Mouse (Mus musculus) adrenal gland, postnatal 10 days (tissue): ENCODE data around the gene Cfap97d2. TPM values are rescaled to one million over a fixed set of nuclear protein-coding genes. Genes with fewer than 3 reads are reported as not detected.

ENCODE experiments used
- DNase-seq: peaks from one replicate; pipeline ENCODE4 v3.0.0; 2021; ENCODE audit warnings: mixed read lengths
- long read RNA-seq, 2 experiments: library from polyadenylated mRNA; stranded (forward); transcript quantifications; one replicate each; pipeline ENCODE4 v2.0.0; 2021
- total RNA-seq, 2 experiments: library from RNA; stranded (reverse); gene quantifications; 2 replicates each; pipeline ENCODE4 v1.2.3; 2021

Gene Cfap97d2
- total RNA-seq: under 1 TPM in 1 of 2 experiments, not detected in 1; 0.30 TPM
- long read RNA-seq, experiment 1, partial matches to known transcripts: 0 of 1 reads
- long read RNA-seq, experiment 1, other reads (novel, unspliced or antisense): 1 of 1 reads
- long read RNA-seq, experiment 2: 0 reads

DNA sequence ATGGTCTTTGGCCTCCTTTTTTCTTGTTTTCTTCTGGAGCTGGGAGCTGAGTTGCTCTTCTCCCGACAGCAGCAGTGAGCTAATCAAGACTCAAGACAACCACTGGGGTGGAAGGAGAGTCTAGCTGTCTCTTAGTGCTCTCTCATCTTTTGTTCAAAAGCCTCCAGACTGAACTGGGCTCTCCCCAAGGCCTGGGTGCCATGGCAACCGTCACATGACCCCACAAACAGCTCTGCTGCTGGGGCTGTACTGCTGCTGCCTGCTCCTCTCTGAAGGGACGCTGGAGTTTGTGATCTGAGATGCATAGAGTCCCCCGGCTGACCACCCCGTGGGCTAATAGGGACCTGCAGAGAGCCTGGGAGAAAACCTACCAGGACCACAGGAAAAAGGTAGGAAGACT lies at the start of gene Cfap97d2:
Cfap97d2 (plus strand) TSS at position 222 of the 400 bp plus-strand sequence.
- peak; percentile 78 for DNase-seq

DNA sequence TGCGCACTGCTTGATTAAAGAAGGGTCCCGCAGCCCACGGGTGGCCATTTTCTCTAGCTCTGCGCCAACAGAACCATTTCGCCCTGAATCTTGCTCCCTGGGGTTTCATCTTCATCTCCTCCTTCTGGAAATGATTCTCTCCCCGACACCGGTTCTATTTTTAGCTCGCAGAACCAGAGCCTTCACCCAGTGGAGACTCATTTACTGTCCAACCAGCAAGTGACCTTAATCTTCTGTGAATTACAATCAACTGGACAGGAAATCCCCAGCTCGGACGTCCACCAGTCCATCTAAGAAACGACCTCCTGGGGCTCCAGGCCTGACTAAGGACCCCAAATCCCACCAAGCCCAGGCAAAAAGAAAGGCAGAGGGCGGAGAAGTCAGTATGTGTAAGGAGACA lies 48.2 kb upstream of the Cfap97d2 start:
- DNase-seq: no peak

DNA sequence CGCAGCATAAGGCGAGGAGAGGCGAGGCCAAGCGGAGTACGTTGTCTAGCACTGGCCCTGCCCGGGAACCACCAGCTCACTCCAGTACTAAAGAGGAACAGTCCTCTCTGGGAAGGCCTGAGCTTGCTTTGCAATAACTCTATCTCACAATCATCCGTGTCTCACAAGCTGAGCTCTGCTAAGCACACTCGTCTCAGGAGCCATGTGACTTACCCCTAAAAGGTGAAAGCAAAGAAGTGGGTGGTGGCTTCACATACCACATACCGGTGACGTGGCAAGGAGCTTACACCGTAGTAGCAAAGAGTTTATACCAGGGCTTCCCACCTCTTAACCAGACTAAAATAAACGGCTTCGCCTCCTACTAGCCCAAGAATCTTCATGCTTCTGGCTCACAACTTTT lies 45.4 kb upstream of the Cfap97d2 start:
- no peak for DNase-seq

DNA sequence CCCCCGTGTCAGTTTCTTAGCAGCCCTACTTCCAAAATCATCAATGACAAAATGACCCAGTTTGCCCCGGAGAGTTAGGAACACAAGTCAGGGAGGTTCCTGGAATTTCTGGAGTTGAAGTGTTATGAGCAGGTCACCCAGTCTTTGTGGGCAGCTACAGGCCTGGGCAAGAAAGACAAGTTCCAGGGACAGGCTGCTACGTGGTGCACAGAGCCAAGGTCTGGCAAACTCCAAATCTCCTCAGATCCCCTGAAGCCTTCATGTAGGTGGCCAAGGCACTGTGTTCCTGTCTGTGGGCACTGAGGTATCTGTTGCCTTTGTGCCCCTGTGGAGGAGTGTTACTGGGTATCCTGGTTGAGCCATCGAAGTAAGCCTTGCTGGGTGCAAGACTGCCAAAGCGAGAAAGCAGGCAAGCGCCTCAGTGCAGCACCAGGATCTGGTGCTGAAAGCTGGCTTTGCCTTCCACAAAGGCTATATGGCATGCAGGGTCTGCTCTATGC lies 40.9 kb upstream of the Cfap97d2 start:
- DNase-seq: no peak

DNA sequence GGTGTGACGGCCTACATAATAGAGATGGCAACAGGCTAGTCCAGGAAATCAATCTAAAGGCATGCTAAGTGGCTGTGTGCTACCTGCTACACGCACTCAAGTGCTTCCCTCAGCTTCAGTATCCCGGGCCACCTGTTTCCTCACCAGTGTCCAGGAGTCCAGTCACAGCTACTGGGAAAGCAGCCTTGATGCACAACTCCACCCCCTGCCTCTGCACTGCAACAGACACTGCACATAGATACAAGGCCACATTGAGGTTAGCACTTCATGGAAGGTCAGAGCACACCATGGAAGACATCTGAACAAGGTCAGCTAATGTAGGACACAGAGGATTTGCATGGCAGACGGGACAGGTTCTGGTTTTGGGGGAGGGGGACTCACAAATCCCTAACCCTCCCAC lies 40.2 kb upstream of the Cfap97d2 start:
- DNase-seq: peak; percentile 51

DNA sequence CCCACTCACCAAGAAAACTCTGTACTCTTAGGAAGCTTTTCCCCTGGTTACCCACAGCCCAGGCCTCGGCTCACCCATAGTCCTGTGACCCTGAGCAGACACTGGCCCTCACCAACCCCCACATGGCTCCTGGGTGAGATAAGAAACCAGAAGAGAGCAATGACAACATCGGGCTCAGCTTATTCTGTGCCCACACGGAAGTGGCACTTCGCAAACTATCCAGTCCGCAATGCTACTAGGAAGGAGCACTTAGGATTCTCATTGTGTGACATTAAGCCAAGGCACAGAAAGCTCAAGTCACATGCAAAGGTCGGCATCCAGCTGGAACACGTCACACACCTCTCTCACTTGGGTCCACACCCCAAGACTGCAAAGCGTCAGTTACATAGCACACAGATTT lies 39.7 kb upstream of the Cfap97d2 start:
- DNase-seq: peak; percentile 68

DNA sequence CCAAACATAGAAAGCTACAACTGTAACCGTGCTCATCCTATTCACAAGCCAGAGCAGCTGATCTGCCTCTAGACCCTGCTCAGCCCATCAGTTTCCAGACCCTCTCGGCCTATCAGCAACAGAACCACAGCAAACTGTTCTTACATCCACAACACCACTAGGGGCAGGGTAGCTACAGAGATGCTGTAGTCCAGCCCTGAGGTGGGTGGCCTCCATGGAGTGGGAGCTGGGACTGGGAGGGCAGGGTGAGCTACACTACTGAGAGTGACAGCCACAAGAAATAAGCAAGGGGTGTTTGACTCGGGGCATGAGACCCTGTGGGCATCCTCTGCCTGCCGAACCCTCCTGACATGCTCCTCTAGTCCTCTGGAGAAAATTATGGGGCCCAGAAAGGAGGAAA lies 37.8 kb upstream of the Cfap97d2 start:
- DNase-seq: no peak

DNA sequence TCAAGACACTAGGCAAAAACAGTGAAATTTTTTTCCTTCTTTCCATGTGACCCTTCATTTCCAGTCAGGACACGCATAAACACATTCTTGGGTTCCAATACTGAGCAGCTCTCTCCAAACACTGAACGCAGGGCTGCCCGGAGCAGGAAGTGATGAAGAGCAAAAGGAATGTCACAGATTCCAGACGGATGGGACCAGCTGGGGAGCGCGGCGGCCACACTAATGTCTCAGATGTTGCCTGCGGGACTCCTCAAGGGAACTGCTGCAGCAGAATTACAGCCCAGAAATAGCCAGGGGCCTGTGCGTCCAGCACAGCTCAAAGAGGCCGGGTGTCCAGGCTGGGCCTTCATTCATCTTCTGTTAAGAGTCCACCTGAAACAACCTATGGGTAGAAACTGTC lies 37.3 kb upstream of the Cfap97d2 start:
- no peak for DNase-seq

DNA sequence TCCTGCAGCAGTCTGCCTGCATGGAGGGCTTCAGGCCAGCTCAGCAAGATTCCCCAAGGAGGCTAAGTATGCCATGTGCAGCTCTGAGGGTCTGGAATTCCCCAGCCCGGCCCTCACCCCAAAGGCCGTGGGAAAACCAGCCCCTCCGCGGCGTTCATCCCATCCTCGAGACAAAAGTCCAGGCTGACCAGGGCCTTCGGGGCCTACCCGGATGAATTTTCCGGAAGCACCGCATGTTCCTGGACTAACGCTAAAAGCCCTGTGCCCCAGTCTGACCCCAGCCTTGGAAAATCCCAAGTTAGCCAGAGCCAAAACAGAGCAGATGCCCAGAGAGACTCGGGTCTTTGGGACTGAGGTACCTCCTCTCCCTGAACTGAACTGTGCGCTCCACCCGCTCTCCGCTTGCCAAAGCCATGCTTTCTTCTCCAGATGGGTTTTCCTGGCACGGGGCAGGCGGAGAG lies 35.6 kb upstream of the Cfap97d2 start:
- no peak for DNase-seq

DNA sequence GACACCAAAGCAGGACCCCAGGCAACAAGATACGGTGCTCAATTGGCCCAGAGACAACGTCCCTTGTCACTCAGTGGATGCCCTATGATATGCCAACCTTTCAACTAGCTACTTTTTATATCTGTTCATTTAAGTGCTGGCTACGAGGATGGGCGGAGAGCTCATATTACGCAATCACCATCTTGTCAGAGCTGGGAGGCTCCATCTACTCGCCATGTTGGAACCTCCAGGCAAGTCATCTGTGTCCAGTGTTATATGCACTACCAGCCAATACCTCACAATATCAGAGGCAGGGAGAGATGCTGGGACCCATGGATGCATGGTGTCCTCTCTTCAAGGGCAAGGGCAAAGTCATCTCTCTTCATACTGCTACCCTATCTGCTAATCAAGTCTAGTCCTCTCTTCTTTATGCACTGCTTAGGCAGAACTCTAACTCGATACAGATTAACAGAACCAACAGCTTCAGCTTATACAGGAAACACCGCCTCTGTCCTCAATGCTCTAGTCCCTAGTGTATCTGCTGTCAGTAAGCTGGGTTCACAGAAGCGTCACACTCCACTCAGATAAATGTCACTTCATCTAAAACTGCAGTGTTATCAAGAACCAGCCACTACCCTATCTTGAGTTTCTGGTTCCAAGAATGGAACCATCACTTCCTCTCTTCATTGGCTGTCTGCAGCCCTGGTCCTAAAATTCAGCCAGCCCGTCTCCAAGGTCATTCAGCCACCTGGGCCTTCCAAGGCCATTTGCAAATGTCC lies 34.3 kb upstream of the Cfap97d2 start:
- DNase-seq: no peak

DNA sequence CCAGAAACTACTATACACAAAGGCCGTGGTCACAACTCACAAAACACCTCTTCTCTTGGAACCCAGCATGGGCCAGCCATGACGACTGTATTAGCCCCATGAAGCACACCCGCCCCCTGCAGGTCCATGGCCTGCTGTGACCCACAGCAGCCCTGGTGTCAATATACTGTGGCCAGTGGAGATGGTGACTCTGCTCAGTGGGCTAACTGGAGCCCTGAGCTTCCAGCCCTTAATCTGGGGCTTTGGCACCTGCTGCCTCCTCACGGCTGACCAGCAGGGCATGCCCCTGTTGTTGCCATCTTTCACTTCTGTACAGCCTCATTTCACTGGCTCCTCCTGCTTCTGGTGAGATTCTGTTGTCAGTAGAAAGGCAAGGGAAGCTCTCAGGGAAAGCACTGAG lies 32.5 kb upstream of the Cfap97d2 start:
- DNase-seq: no peak

DNA sequence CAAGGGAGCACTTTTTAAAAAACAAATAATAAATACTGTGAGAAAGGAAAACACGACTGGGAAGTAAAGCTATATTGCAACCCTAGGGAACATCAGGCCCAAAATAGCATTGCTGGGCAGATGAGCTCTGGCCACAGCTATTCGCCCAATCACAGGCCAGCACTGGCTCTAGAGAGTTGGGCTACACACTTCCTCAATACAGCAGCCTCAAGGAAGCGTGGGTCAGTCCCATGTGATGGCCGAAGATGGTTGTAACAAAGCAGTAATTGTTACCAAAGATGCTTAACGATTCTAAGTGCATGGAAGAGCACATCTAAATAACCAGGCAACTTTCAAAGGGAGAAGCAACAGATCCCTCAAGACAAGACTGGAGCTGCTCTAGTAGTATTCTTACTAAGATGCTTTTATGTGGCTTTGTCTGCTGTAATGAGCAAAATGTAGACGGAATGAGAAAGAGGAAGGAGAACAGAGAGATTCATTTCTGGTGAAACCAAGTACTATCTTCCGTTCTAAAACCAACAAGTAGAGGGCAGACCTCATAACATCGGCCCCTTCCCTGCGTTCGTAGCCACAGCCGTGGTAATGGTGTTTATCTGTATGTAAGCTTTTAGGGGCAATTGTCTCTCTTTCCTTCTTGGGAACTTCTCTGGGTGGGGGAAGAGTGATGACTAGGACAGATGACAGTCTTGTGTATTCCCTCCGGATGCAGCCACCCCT lies 31.2 kb upstream of the Cfap97d2 start:
- DNase-seq: no peak

DNA sequence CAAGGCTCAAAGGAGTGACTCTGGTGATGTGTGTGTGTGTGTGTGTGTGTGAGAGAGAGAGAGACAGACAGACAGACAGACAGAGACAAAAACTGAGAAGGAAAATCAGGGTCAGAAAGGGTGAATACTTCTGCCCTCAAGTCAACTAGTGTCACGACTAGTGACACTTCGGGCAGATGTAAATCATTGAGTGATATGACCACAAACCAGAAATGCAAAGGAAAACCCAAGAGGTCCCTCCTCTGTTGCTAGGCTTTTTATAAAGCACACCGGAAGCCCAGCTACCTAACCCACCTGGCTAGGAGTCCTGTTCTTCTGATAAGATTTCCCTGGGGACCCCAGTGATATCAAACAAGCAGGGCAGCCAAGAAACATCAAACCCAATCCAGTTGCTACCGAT lies 30.6 kb upstream of the Cfap97d2 start:
- no peak for DNase-seq

DNA sequence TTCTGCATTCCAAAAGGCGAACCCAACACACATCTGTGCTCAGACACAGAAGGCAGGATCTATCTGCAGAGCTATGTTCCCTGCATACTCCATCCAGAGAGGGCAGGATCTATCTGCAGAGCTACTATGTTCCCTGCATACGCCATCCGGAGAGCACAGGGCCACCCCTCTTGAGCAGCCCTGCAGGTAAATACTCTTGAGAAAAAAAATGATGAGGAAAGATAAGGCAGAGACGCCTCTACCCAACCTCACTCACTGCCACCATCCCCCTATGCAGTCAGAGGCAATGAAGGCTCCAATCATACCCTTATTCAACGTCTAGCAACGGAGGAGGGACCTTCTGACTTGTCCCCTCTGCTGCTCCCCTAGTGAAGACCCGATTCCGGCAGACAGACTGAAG lies 30.2 kb upstream of the Cfap97d2 start:
- DNase-seq: no peak

DNA sequence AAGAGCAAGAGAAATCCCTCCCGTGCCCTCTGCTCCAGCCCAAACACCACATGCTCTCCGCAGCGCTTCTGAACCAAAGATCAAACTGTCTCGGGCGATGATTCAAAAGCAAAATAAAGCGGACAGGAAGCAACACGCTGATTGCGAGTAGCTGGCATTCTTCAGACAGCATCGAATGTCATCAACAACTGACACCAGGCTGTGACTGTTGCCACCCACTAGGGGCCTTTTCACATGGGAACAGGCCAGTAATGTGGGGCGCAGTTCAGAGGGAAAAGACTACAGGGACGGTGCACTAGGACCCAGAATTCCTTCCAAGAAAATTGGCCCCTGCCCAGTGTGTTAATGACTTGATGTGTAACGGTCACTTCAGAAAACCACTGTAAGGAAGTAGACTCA lies 29.4 kb upstream of the Cfap97d2 start:
- DNase-seq: peak; percentile 73

DNA sequence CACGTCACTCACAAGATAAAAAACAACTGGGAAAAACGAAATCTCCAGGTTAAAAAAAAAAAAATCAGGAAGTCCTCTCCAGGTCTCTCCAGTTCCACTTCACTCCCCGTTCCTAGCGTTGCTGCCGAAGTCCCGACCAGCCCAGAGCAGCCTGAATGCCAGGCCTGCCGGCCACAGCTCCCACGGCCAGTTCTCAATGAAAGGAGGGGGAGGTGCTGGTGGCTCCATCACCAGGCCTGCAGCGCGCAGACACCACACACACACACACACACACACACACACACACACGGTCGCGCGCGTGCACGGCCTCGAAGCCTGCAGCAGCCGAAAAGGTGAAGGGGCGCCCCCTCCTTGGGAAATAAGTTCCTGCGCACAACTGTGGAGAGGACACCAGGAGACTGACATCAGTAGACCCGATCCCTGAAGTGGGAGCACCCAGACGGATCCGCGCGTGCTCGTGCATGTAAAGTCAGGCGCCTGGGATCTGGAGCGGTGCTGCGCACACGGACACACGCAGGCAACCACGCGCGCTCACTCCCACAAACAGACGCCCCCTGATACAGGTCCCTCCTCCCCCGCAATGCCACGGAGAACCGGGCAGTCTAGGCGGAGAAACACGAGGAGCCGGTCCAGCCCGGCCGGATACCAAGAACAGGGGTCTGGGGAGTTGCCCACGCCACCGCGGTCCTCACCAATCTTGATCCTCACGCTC lies 28.8 kb upstream of the Cfap97d2 start:
- DNase-seq: peak; percentile 74

DNA sequence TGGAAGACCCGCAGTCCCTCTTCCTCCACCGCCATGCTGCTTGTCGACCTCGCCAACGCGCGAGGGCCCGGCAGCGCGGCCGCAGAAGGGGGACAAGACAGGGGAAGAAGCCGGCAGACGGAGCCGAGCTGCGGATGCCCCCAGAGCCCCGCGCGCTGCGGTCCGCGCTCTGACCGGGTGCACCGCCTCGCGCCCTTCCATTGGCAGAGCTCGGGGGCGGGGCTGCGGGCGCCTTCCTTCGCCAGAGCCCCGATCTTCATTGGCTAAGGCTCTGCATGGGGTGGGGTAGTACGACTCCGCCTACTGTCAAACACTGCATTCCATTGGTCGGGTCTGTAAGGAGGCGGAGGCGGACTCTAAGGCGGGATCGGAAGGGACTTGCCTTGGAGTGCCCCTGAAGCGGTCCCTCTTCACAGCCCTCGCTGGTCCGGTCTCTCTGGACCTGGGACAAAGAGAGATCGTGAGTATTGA lies 28.2 kb upstream of the Cfap97d2 start, which contains the start of gene Rasa3:
Rasa3 (minus strand) TSS at position 191 of the 471 bp plus-strand sequence.
- DNase-seq: peak; percentile 97

DNA sequence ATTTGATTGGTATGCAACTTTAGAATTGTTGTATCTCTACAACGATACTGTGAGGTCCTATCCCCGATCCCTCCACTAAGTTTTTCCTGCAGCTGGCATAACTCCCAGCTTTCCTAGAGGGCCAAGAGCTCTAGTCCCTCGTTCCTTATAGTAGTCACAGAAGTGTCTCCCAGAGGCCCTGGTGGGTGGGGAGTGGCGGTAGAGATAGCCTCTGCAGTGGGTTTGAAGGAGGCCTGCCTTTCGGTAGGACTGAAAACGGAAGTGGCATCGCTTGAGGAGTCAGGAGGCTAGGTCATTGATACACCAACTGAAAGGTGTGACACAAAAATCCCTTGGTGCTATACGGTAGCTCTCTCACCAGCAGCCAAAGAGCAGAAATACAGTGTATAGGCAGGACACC lies 27.5 kb upstream of the Cfap97d2 start:
- no peak for DNase-seq

DNA sequence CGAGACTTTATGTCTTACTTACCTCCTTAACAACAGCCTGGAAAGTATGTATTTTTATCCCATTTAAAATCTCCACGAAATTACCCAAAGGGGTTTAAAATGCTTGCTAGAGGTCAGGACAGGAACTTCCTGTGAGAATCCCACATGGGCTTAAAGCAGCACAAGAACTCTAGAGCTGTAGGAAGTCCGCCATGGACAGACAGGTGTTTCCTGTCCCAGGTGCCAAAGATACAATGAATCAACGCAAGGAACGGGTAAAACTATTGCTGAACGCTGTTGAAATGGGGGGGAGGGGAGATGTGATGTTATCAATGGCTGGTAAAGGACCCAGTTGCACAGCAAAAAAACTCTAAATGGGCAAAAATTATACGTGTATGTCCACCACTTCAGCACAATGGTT lies 21.6 kb upstream of the Cfap97d2 start:
- no peak for DNase-seq

DNA sequence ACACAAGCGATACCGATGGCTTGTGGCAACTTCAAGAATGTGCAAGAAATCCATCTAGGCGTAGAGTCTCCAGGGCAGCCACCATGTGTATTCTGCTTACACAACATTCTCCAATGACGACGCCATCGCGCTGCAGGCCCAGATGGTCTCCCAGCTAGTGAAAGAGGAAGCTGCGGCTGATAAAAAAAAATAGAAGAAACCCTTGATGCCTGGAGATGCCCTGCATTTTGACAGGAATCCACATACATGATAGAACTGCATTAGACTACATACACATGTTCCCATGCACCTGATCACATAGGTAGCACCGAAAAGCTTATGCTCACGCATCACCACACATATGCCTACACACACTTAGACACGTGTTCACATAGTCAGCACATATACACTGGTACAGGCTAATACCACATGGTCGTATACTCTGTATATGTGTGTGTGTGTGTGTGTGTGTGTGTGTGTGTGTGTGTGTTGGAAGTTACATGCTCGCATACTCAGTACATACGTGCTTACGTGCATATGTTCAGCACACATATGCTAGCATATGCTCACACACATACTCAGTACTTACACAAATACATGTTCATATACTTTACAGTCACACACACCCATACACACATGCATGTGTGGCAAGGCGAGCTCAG lies 19.9 kb upstream of the Cfap97d2 start:
- DNase-seq: no peak

DNA sequence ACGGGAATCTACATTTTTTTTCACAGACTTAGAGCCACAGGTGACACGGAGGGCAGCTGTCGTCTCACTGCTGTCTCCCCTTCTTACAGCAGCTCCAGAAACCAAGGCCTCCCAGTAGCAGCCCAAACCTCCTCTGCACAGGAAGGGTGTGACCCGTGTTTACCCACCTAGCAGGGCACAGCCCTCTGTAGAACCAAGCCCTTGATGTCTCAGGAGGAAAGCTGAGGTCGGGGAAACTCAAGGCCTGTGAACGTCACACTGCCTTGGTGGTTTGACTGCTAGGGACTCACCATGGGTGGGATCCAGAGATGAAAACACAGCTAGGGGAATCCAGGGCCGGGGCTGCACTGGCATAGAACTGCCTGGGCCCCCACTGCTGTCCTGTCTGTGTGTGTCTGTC lies 19.3 kb upstream of the Cfap97d2 start:
- DNase-seq: no peak
